Mouse (Mus musculus) CD4-positive, CD25-positive, alpha-beta regulatory T cell (primary cell): ENCODE measurements around the gene Map9. TPM values are rescaled to one million over a fixed set of nuclear protein-coding genes. Genes with fewer than 3 reads are reported as not detected.

Experiments
- polyA plus RNA-seq: library from polyadenylated mRNA; unstranded; fragments of 100-300 nt; shearing (Covaris generic); gene quantifications from one replicate; pipeline ENCODE4 v1.2.1, GENCODE M21; 2017

Map9 gene
- 0.78 TPM for polyA plus RNA-seq

DNA sequence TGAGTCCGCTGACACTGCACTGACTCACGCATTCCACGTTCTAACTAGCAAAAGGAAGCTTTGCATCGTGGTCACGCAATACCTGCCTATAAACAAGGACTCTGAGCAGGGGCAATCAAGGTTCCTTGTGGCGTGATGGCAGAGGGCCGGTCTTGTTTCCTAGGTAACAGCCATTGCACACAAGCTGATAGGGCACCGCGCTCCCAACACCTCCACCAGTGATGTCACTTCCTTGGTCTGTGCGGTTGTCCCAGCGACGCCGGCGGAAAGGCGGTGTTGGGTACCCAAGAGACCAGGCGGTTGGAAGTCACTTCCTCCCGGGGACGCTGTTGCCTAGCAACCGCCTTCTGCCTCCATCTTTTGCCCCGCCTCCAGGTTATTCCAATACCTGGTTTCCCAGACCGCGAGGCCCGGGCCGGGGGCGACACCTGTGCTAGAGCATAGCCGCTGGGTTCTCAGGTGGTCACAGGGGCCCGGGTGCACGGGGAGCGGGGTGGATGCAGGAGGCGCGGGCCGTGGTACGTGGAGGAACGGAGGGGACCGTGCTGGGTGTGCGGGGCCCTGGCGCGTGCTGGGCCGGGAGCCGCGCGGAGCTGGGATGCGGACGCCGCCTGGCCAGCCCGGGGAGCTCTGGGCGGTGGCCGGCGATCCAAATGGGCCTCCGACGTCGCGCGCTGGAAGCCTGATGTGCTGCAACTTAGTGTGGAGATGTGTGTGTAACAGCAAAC, at the start of gene Map9:
Map9 (plus strand) TSS at position 248 of the 728 bp plus-strand sequence.

Other genes with a start within 250 kb of the Map9 start
- 8.1 TPM for gene Gucy1a1, start 212.3 kb upstream of the Map9 start, polyA plus RNA-seq
- gene Npy2r, start 190.0 kb downstream of the Map9 start, polyA plus RNA-seq, result not detected